Mouse (Mus musculus) E14TG2a.4 (cell line): Measurements from ENCODE around the gene Tenm2.

Source experiments
- CTCF ChIP-seq: conservative IDR thresholded peaks from 2 replicates; pipeline ENCODE4 v1.5.1; 2014; ENCODE audit warnings: low read length
- NANOG ChIP-seq: IDR thresholded peaks from 2 replicates; pipeline ENCODE4 v1.6.1; 2014; ENCODE audit warnings: borderline replicate concordance, low read length, mixed read lengths
- POU5F1 ChIP-seq: IDR thresholded peaks from 2 replicates; pipeline ENCODE4 v1.6.1; 2014; ENCODE audit warnings: low read length, borderline replicate concordance

DNA sequence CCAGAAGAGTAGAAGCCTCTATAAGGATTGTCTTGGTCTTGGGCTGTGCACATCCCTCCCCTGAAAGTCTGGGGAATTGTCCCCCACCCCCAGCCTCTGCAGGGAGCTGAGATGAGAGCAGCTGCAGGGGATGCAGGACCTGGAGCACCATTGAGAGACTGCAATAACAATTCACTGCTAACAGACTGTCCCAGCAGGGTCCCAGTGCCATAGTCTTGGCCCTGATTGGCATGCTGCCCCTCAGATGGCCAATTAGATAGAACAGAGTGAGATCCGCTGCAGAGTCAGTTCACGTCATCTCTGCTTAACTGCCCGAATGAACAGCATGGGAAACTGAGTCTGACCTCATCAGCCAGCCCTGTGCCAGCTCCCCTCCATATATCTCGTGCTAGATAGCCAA is 1097.9 kb downstream of the Tenm2 start:
- TF ChIP-seq CTCF: no peak
- TF ChIP-seq NANOG: no peak
- no peak for TF ChIP-seq POU5F1
